Mouse (Mus musculus) neutrophil, adult 59 days (primary cell): ENCODE measurements around the gene Arhgap23. TPM values are rescaled to one million over a fixed set of nuclear protein-coding genes. Genes with fewer than 3 reads are reported as not detected.

ENCODE experiments used
- total RNA-seq, 2 experiments: library from RNA; stranded (reverse); gene quantifications; 1 replicate in 1 of 2; 2 replicates in 1 of 2; pipeline ENCODE4 v1.2.4; 2023

Arhgap23 gene
- 10 to 100 TPM; 27.6 to 38.6 TPM for total RNA-seq

DNA sequence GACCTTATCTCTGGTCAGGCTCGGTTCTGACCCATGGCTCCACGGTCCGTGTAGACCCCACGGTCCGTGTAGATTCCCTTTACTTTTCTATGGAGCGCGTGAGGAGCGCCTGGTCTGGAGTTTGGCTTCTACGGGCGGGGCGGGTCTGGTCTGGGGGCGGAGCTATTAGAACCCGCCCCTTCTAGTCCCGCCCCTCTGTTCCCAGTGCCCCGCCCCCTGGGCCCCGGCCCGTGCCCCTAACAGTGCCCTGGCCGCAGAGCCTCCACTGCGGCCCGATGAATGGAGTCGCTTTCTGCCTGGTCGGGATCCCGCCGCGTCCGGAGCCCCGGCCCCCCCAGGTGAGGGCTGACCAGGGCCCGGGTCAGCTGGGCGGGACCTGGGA lies at the start of gene Arhgap23:
TSS of gene Arhgap23 (plus strand) at position 204 of the 382 bp plus-strand sequence.

DNA sequence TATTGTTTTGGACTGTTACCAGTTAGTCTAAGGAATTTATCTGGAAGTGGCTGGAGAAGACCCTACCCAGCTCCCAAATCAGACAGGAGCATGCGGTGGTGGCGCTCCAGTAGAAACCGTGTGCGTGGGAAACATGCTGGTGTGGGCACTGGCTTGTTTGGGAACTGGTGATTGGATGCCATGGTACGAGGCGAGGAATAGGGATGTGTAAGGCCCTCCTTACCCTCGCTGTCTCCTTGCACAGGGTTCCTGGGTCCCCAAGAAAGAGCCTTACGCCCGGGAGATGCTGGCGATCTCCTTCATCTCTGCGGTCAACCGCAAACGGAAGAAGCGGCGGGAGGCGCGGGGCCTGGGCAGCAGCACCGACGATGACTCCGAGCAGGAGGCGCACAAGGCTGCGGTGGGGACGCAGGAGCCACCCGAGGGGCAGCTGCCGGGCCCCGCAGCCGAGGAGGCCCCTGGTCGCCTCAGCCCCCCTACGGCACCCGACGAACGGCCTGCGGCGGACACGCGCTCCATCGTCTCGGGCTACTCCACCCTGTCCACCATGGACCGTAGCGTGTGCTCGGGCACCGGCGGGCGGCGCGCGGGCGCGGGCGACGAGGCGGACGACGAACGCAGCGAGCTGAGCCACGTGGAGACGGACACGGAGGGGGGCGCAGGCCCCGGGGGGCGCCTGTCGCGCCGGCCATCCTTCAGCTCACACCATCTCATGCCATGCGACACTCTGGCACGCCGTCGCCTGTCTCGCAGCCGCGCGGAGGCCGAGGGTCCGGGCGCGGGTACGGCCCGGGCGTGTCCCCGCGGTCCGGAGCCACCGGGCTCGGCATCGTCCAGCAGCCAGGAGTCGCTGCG lies 84.8 kb downstream of the Arhgap23 start, which contains the start of gene 4933428G20Rik:
TSS of gene 4933428G20Rik (minus strand) at position 476 of the 855 bp plus-strand sequence.

Other genes starting within 250 kb of the Arhgap23 start
- gene Kpnb1, start 227.7 kb upstream of the Arhgap23 start, total RNA-seq = 100 to 1,000 TPM in 1 of 2 experiments, 10 to 100 TPM in 1; 95.5 to 111 TPM
- 100 to 1,000 TPM; 140 to 168 TPM for gene Npepps, start 134.9 kb upstream of the Arhgap23 start, total RNA-seq
- gene Mrpl45, start 99.8 kb upstream of the Arhgap23 start, total RNA-seq = 10 to 100 TPM; 11.0 to 11.5 TPM
- under 1 TPM in 1 of 2 experiments, not detected in 1; 0.04 TPM for gene Gpr179, start 63.5 kb upstream of the Arhgap23 start, total RNA-seq
- 1 to 10 TPM; 8.6 to 9.3 TPM for gene Socs7, start 53.0 kb upstream of the Arhgap23 start, total RNA-seq
- gene 4933428G20Rik, start 84.8 kb downstream of the Arhgap23 start, total RNA-seq = not detected
- gene Srcin1, start 160.7 kb downstream of the Arhgap23 start, total RNA-seq = not detected
- gene Epop, start 214.2 kb downstream of the Arhgap23 start, total RNA-seq = under 1 TPM; 0.78 to 0.84 TPM
- 1 to 10 TPM; 6.8 to 7.6 TPM for gene Mllt6, start 247.9 kb downstream of the Arhgap23 start, total RNA-seq